Mouse (Mus musculus) kidney, embryonic 16.5 days (tissue): ENCODE results near the gene Foxo1. TPM values are rescaled to one million over a fixed set of nuclear protein-coding genes. Genes with fewer than 3 reads are reported as not detected.

ENCODE experiments used
- ATAC-seq: fragments of 200-750 bp; cut with Nextera tagmentation; 2 replicates; pipeline ENCODE4 v1.8.0; 2017; ENCODE audit warnings: moderate TSS enrichment; ENCODE audit not compliant: low FRiP score, low TSS enrichment
- H3K27ac ChIP-seq: fragments of 300-500 bp; sonication (generic); 2 replicates; pipeline ENCODE4 v1.5.1; 2014; ENCODE audit warnings: low read length
- H3K27me3 ChIP-seq: fragments of 300-500 bp; sonication (generic); 2 replicates; pipeline ENCODE4 v1.6.1; 2014; ENCODE audit warnings: low read length, control low read depth, mixed read lengths; ENCODE audit not compliant: insufficient read depth
- H3K36me3 ChIP-seq: fragments of 300-500 bp; sonication (generic); 2 replicates; pipeline ENCODE4 v1.6.1; 2014; ENCODE audit warnings: low read length, control low read depth, mixed read lengths; ENCODE audit not compliant: insufficient read depth
- H3K4me1 ChIP-seq: fragments of 300-500 bp; sonication (generic); 2 replicates; pipeline ENCODE4 v1.6.1; 2014; ENCODE audit warnings: low read length, control low read depth, mixed read lengths; ENCODE audit not compliant: insufficient read depth
- H3K4me2 ChIP-seq: fragments of 300-500 bp; sonication (generic); replicated peaks from 2 replicates; pipeline ENCODE4 v1.6.1; 2014; ENCODE audit warnings: low read depth, low read length
- H3K4me3 ChIP-seq: fragments of 300-500 bp; sonication (generic); 2 replicates; pipeline ENCODE4 v1.5.1; 2014; ENCODE audit warnings: mild to moderate bottlenecking, low read length
- H3K9ac ChIP-seq: fragments of 300-500 bp; sonication (generic); replicated peaks from 2 replicates; pipeline ENCODE4 v1.6.1; 2014; ENCODE audit warnings: low read length
- H3K9me3 ChIP-seq: fragments of 300-500 bp; sonication (generic); 2 replicates; pipeline ENCODE4 v1.6.1; 2016; ENCODE audit warnings: low read length, control low read depth
- WGBS: fragments of 180-500 bp; shearing (Covaris S2); extraction: QIAGEN DNeasy Blood & Tissue Kit; methylation state at CpG from one replicate; pipeline ENCODE4 v1.1.7; 2014; 5-methylcytosine and 5-hydroxymethylcytosine counted together
- polyA plus RNA-seq: library from polyadenylated mRNA; unstranded; fragments of >200 nt; fragmentation: Nextera tagmentation; extraction: Ambion mirVana; gene quantifications from 2 replicates; pipeline ENCODE4 v1.2.1, GENCODE M21; 2015

The Foxo1 gene
- polyA plus RNA-seq, 1 experiment from 2014 or later, result 5.9 TPM

GRCm38 (mm10) chr3:52327146-52327545 is 59.0 kb downstream of the Foxo1 start:
- no peaks in the 10 kb centered on the region for H3K27me3 ChIP-seq
- 69% methylated on average over 13 of the region's 13 CpGs for WGBS
- H3K9ac ChIP-seq, result no peak overlapping the region
- no peak overlapping the region for H3K4me2 ChIP-seq
- H3K4me1 ChIP-seq, result peaks cover 13% of the 10 kb centered on the region
- no peaks in the 10 kb centered on the region for H3K36me3 ChIP-seq
- no peak overlapping the region for H3K27ac ChIP-seq
- no peak overlapping the region for H3K4me3 ChIP-seq
- no peaks in the 10 kb centered on the region for H3K9me3 ChIP-seq
- ATAC-seq, result no peak

- no peak for ATAC-seq
- peaks cover 8% of the 10 kb centered on the region; the same call in 1 of the 2 replicates for H3K4me1 ChIP-seq
- no peak overlapping the region for H3K27ac ChIP-seq
- H3K27me3 ChIP-seq, result no peaks in the 10 kb centered on the region
- H3K36me3 ChIP-seq, result no peaks in the 10 kb centered on the region
- no peak overlapping the region for H3K4me2 ChIP-seq
- WGBS, result 89% methylated on average over 1 of the region's 1 CpGs
- H3K9ac ChIP-seq, result no peak overlapping the region
- H3K9me3 ChIP-seq, result no peaks in the 10 kb centered on the region
- no peak overlapping the region for H3K4me3 ChIP-seq
Observed at GRCm38 (mm10) chr3:52331709-52332108, 63.6 kb downstream of the Foxo1 start.

GRCm38 (mm10) chr3:52338761-52339160 is 70.6 kb downstream of the Foxo1 start:
- no peaks in the 10 kb centered on the region for H3K9me3 ChIP-seq
- no peaks in the 10 kb centered on the region for H3K36me3 ChIP-seq
- ATAC-seq, result no peak
- H3K9ac ChIP-seq, result no peak overlapping the region
- WGBS, result 46% methylated on average over 4 of the region's 4 CpGs
- no peaks in the 10 kb centered on the region for H3K27me3 ChIP-seq
- H3K4me2 ChIP-seq, result no peak overlapping the region
- H3K4me1 ChIP-seq, result peaks cover 48% of the 10 kb centered on the region
- H3K4me3 ChIP-seq, result no peak overlapping the region
- H3K27ac ChIP-seq, result no peak overlapping the region

- Histone ChIP-seq H3K27ac (no peak overlapping the region), H3K36me3 (peaks cover 5% of the 10 kb centered on the region), H3K9ac (no peak overlapping the region), H3K4me3 (no peak overlapping the region), H3K4me2 (no peak overlapping the region), H3K27me3 (no peaks in the 10 kb centered on the region), H3K9me3 (no peaks in the 10 kb centered on the region), H3K4me1 (peaks cover 47% of the 10 kb centered on the region)
- WGBS, result 72% methylated on average over 12 of the region's 12 CpGs
- no peak for ATAC-seq
Observed at GRCm38 (mm10) chr3:52340336-52341034, 72.3 kb downstream of the Foxo1 start.

GRCm38 (mm10) chr3:52342226-52342625 is 74.1 kb downstream of the Foxo1 start:
- Histone ChIP-seq H3K4me3 (no peak overlapping the region), H3K9ac (no peak overlapping the region), H3K27me3 (no peaks in the 10 kb centered on the region), H3K4me1 (peaks cover 44% of the 10 kb centered on the region), H3K27ac (0 out of 2 replicates have a peak overlapping the region, but pooled peaks have one; percentile 19), H3K36me3 (peaks cover 15% of the 10 kb centered on the region), H3K4me2 (no peak overlapping the region), H3K9me3 (no peaks in the 10 kb centered on the region)
- ATAC-seq, result no peak; the same call in 1 of the 2 replicates
- WGBS, result 58% methylated on average over 3 of the region's 3 CpGs

- Histone ChIP-seq H3K36me3 (peaks cover 15% of the 10 kb centered on the region), H3K9me3 (no peaks in the 10 kb centered on the region), H3K27me3 (no peaks in the 10 kb centered on the region), H3K4me1 (peaks cover 44% of the 10 kb centered on the region), H3K4me2 (no peak overlapping the region), H3K27ac (no peak overlapping the region), H3K9ac (no peak overlapping the region), H3K4me3 (no peak overlapping the region)
- no peak for ATAC-seq
- 41% methylated on average over 3 of the region's 3 CpGs for WGBS
Observed at GRCm38 (mm10) chr3:52342801-52343200, 74.7 kb downstream of the Foxo1 start.

GRCm38 (mm10) chr3:52343270-52344070 is 75.3 kb downstream of the Foxo1 start:
- Histone ChIP-seq H3K9ac (no peak overlapping the region), H3K4me1 (peaks cover 46% of the 10 kb centered on the region), H3K27me3 (no peaks in the 10 kb centered on the region), H3K4me2 (no peak overlapping the region), H3K9me3 (no peaks in the 10 kb centered on the region), H3K36me3 (peaks cover 15% of the 10 kb centered on the region), H3K27ac (no peak overlapping the region), H3K4me3 (no peak overlapping the region)
- 87% methylated on average over 6 of the region's 6 CpGs for WGBS
- ATAC-seq, result 0 out of 2 replicates have a peak, but pooled peaks have one; percentile 46

GRCm38 (mm10) chr3:52345881-52346280 is 77.7 kb downstream of the Foxo1 start:
- ATAC-seq, result no peak
- H3K4me1 ChIP-seq, result peaks cover 44% of the 10 kb centered on the region
- no peaks in the 10 kb centered on the region for H3K27me3 ChIP-seq
- no peak overlapping the region for H3K27ac ChIP-seq
- H3K36me3 ChIP-seq, result peaks cover 15% of the 10 kb centered on the region
- H3K4me2 ChIP-seq, result no peak overlapping the region
- no peak overlapping the region for H3K9ac ChIP-seq
- no peaks in the 10 kb centered on the region for H3K9me3 ChIP-seq
- H3K4me3 ChIP-seq, result no peak overlapping the region
- WGBS, result 96% methylated on average over 11 of the region's 11 CpGs

- ATAC-seq, result no peak
- Histone ChIP-seq H3K27me3 (no peaks in the 10 kb centered on the region), H3K9ac (no peak overlapping the region), H3K4me2 (no peak overlapping the region), H3K27ac (no peak overlapping the region), H3K4me3 (no peak overlapping the region), H3K4me1 (peaks cover 37% of the 10 kb centered on the region), H3K36me3 (peaks cover 15% of the 10 kb centered on the region), H3K9me3 (no peaks in the 10 kb centered on the region)
- WGBS, result 70% methylated on average over 4 of the region's 4 CpGs
Observed at GRCm38 (mm10) chr3:52346986-52347710, 79.0 kb downstream of the Foxo1 start.
